Mouse (Mus musculus) adrenal gland (tissue): ENCODE results near the gene Gpcpd1.
"Not testable (repeated sequence)": the region's sequence is repeated elsewhere in the genome, so short reads cannot be mapped to it uniquely, and the experiment has no call there.

Source experiments
- intact Hi-C: fragments of 180-260 bp; cut with DNase I; formaldehyde crosslinking; loops from one replicate; pipeline ENCODE4 v1.15.1; 2025
- long read RNA-seq, 2 experiments: library from polyadenylated mRNA; unstranded; transcript quantifications; one replicate each; pipeline ENCODE4 v2.0.0; 2020; ENCODE audit warnings: borderline replicate concordance in 1 of 2; ENCODE audit not compliant: insufficient replicate concordance in 1 of 2

Gene Gpcpd1
- long read RNA-seq, experiment 1, partial matches to known transcripts, result 7 of 14 reads
- long read RNA-seq, experiment 1, other reads (novel, unspliced or antisense), result 1 of 14 reads
- long read RNA-seq, experiment 2, partial matches to known transcripts, result 2 of 6 reads
- long read RNA-seq, experiment 2, other reads (novel, unspliced or antisense), result 1 of 6 reads

GRCm38 (mm10) chr2:132587240-132587779 is at the start of gene Gpcpd1:
Gene Gpcpd1 (minus strand): TSS chr2:132587729.
- intact Hi-C loops, result no loop called here

GRCm38 (mm10) chr2:132636534-132636933 is 49.0 kb upstream of the Gpcpd1 start:
- intact Hi-C loops, result no loop called here

- intact Hi-C loops, result no loop called here
Observed at GRCm38 (mm10) chr2:132628626-132629025, 41.1 kb upstream of the Gpcpd1 start.

- intact Hi-C loops, result no loop called here
Observed at GRCm38 (mm10) chr2:132623092-132623491, 35.6 kb upstream of the Gpcpd1 start.

GRCm38 (mm10) chr2:132617693-132618092 is 30.2 kb upstream of the Gpcpd1 start:
- intact Hi-C loops, result no loop called here

- intact Hi-C loops, result no loop called here
Observed at GRCm38 (mm10) chr2:132613581-132614188, 26.2 kb upstream of the Gpcpd1 start.

- intact Hi-C loops, result no loop called here
Observed at GRCm38 (mm10) chr2:132611551-132612233, 24.2 kb upstream of the Gpcpd1 start.

- intact Hi-C loops, result loop anchor here (5.0 kb wide), 1 partner anchor 45 kb away; no protein-coding TSS in a partner anchor
Observed at GRCm38 (mm10) chr2:132607141-132608093, 19.9 kb upstream of the Gpcpd1 start.

- intact Hi-C loops, result loop anchor here (5.0 kb wide), 1 partner anchor 46 kb away; no protein-coding TSS in a partner anchor
Observed at GRCm38 (mm10) chr2:132605795-132606563, 18.4 kb upstream of the Gpcpd1 start.

- intact Hi-C loops, result loop anchor here (5.0 kb wide), 1 partner anchor 47 kb away; no protein-coding TSS in a partner anchor
Observed at GRCm38 (mm10) chr2:132604922-132605321, 17.4 kb upstream of the Gpcpd1 start.

GRCm38 (mm10) chr2:132603706-132604105 is 16.2 kb upstream of the Gpcpd1 start:
- intact Hi-C loops, result no loop called here

- intact Hi-C loops, result no loop called here
Observed at GRCm38 (mm10) chr2:132601777-132602176, 14.2 kb upstream of the Gpcpd1 start.

GRCm38 (mm10) chr2:132600081-132600480 is 12.6 kb upstream of the Gpcpd1 start:
- intact Hi-C loops, result no loop called here

GRCm38 (mm10) chr2:132599127-132599526 is 11.6 kb upstream of the Gpcpd1 start:
- intact Hi-C loops, result no loop called here

- intact Hi-C loops, result no loop called here
Observed at GRCm38 (mm10) chr2:132597866-132598480, 10.4 kb upstream of the Gpcpd1 start.

GRCm38 (mm10) chr2:132597226-132597625 is 9.7 kb upstream of the Gpcpd1 start:
- intact Hi-C loops, result no loop called here

GRCm38 (mm10) chr2:132595601-132596235 is 8.2 kb upstream of the Gpcpd1 start:
- intact Hi-C loops, result no loop called here

- intact Hi-C loops, result no loop called here
Observed at GRCm38 (mm10) chr2:132592126-132592525, 4.6 kb upstream of the Gpcpd1 start.

- intact Hi-C loops, result not testable (repeated sequence)
Observed at GRCm38 (mm10) chr2:132591579-132591978, 4.0 kb upstream of the Gpcpd1 start.
